Mouse (Mus musculus): ENCODE measurements around the gene Olfr725. TPM values are rescaled to one million over a fixed set of nuclear protein-coding genes. Genes with fewer than 3 reads are reported as not detected.

The Olfr725 gene
- not detected for total RNA-seq (2023)

DNA sequence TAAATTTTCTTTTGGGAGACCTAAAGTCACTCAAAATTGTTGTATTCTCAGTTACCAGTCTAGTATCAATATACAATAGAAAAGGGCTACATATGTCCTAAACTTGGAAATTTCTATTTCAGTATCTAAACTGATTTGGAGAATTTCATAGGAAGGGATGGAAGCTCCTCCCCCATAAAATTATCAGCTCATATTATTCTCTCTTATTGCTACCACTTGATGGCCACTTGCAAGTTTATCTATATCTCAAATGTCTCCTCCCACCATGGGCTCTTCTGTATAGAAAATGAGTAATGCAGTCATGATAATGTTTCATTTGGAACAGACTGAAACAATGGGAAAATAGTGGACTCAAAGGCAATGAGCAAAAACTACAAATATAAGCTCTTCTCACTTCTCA, at the start of gene Olfr725:
Gene Olfr725 (minus strand): TSS at position 101 of the 400 bp plus-strand sequence.

Other genes starting within 250 kb of the Olfr725 start
- gene Olfr722, start 138.4 kb downstream of the Olfr725 start, total RNA-seq (2023): not detected
- gene Olfr723, start 108.6 kb downstream of the Olfr725 start, total RNA-seq (2023): not detected
- not detected for gene Olfr724, start 77.1 kb downstream of the Olfr725 start, total RNA-seq (2023)
- gene Olfr726, start 50.6 kb upstream of the Olfr725 start, total RNA-seq (2023): not detected
- gene Olfr727, start 82.8 kb upstream of the Olfr725 start, total RNA-seq (2023): not detected
- not detected for gene Olfr728, start 102.3 kb upstream of the Olfr725 start, total RNA-seq (2023)
- gene Olfr729, start 112.5 kb upstream of the Olfr725 start, total RNA-seq (2023): not detected
- not detected for gene Olfr730, start 147.8 kb upstream of the Olfr725 start, total RNA-seq (2023)
- gene Olfr731, start 201.5 kb upstream of the Olfr725 start, total RNA-seq (2023): not detected
- gene Olfr732, start 243.8 kb upstream of the Olfr725 start, total RNA-seq (2023): not detected

Data from neutrophil, adult 59 days (primary cell).